Mouse (Mus musculus) stomach, postnatal 0 days (tissue): Measurements from ENCODE around the gene Gon4l.
"Not testable (repeated sequence)": the region's sequence is repeated elsewhere in the genome, so short reads cannot be mapped to it uniquely, and the experiment has no call there.

Experiments used
- CTCF ChIP-seq: IDR thresholded peaks from 2 replicates; pipeline ENCODE4 v1.5.1; 2016; ENCODE audit warnings: antibody characterized with exemption, low read depth, mild to moderate bottlenecking, moderate library complexity
- EP300 ChIP-seq: optimal IDR thresholded peaks from 2 replicates; pipeline ENCODE3; 2016; ENCODE audit warnings: antibody characterized with exemption

DNA sequence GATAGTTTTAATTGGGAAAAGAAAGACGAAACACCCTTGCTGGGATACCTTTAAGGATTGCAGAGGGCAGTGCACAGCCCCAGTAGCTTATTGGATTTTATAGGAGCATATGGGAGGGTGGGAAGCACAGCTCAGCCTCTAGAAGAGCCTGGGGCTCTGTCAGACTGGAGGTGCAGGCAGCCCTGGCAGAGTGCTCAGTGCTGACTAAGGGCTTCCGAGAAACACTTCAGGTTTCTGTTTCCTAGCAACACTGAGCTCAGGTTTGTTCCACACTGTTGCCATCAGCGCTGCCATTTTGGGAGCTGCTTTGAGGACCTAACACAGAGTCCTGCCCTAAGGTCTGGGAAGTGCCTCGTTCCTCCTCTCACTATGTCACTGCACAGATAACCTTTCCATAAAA is 48.7 kb upstream of the Gon4l start:
- TF ChIP-seq EP300, CTCF: not testable (repeated sequence)
